Mouse (Mus musculus) lung, postnatal 36 days (tissue): ENCODE data around the gene Sema6c.

Experiments
- DNase-seq: peaks from one replicate; pipeline ENCODE4 v3.0.0; 2022; ENCODE audit warnings: mixed read lengths

Gene Sema6c

DNA sequence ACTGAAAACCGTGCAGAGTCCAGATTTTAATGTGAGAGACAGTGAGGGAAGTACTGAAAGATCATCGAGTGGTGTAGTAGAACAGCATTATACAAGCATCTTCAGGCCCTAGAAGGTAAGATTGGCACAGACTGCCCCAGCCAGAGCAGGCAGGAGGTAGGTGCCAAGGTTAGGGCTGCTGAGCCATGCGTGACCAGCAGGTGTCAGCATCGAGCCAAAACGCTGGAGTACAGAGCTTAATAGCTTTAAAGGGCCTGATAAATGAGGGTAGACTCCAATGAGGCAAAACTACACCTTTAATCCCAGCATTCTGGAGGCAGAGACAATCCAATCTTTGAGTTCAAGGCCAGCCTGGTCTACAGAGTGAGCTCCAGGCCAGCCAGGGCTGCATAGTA lies 17.6 kb upstream of the Sema6c start:
- peak; percentile 94 for DNase-seq

DNA sequence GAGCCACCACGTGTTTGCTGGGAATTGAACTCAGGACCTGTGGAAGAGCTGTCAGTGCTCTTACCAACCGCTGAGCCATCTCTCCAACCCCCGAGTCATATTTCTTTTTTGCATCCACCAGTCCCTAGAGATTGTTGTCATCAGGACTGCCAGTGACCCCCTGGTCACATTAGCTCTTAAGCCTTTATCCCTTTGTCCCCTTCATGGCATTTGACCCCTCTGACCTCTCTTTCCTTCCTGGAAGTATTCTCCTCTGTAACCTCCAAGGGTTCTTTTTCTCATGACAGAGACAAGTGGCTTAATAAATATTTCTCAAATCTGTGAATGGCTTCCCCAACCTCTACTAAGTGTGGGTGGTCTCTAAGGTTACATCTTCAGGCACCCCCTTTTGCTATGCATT lies 12.3 kb upstream of the Sema6c start:
- no peak for DNase-seq

DNA sequence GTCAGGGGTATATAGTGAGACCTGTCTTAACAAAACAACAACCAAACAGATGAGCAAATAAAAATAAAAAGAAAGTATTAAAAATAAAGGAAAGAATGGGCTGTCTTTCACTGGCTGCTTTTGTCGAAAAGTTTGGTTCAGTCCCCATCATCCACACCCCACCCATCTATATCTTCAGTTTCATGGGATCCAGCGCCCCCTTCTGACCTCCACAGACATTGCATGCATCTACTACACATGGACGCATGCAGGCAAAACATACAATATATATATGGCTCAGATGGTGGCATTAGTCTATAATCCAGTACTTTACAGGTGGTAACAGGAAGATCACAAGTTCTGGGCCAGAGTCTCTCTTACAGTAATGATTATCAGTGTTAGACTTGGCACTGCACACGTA lies 6.4 kb upstream of the Sema6c start:
- DNase-seq = peak; percentile 74

DNA sequence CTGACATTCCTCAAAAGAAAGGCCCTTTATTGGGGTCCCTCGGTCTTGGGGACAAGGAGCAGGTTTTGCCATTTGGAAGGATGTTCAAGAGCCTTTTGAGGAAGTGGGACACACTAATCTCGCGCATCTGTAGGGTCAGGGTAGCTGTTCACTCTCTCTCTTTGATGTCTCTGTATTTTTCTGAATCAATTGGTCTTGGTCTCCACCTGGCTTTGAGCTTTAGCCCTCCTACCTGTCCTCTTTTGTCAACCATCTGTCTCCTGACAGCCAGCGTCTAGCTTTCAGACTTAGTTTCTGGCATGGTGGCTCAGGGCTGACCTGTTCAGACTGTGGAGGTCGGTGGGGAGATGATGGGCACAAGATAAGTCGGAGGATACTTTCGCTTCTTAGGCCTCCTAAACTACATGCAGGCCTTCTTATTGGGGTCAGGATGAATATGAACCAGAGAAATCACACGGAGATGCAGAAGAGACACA lies 708 bp upstream of the Sema6c start:
- DNase-seq = no peak

DNA sequence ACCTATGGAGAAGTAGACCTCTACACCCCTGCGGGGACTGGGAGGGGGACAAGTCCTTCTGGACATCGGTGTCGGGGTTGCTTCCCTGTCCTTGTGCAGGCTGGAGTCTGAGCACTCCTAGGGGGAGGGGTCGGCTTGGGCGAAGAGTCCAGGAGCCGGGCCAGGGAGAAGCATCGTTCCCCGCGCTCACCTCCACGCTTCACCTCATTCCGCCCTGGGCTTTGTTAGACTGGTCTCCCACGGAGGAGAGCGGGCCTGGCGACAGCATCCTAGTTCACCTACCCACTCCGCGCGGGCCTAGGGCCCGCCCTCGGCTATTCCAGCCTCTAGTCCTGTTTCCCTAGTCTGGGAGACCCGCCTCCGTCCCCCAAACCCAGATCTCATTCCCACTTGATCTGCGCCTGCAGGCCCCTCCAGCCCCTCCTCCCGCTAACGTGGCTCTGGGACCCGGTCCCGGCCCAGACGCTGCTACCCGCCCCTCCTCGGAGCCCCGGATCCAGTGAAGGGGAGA lies 839 bp downstream of the Sema6c start:
- DNase-seq = no peak

DNA sequence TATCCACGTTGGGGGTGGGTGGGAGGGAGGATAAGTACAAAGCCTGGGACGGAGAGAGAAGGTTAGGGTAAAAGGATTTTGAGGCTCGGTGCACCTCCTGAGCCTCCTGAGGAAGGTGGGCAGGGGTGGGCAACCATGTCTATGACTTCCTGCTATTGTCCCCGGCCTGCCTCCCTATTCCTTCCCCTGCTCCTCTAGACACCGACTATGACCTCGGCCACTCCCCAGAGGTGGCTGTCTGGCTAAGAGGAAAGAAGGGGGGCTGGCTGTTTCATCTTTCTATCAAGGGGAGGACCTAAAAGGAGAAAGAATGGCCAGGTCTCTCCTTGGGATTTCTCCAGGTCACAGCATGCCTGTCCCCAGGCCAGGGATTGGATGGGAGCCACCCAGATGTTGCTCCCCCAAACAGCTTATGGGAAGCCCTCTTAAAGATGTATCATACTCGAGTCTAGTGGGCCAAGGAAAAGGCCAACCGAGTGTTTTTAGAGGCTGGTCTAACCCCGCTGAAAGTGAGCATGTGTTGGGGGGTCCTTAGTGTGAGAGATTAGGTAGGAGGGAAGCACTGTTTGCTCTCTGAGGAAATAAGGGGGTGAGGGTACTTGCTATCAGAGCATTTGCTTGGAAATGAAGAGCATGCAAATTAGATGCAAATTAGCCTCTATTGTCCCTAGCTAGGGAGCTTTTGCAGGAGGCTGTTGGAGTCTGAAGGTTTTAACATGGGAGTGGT lies 1.5 kb downstream of the Sema6c start:
- no peak for DNase-seq

DNA sequence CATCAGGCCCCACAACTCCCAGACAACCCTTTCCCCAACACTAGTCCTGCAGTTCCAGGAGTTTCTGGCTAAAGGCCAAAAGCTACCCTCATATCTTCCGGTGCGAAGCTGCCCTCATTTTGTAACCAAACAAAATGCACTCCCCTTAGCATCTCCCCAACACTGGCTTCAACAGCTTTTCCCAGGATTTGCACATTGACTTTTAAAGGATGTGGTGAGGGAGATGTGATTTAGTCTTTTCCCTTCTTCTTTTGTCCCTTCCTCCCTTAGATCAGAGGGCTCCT lies 2.0 kb downstream of the Sema6c start:
- DNase-seq = no peak

DNA sequence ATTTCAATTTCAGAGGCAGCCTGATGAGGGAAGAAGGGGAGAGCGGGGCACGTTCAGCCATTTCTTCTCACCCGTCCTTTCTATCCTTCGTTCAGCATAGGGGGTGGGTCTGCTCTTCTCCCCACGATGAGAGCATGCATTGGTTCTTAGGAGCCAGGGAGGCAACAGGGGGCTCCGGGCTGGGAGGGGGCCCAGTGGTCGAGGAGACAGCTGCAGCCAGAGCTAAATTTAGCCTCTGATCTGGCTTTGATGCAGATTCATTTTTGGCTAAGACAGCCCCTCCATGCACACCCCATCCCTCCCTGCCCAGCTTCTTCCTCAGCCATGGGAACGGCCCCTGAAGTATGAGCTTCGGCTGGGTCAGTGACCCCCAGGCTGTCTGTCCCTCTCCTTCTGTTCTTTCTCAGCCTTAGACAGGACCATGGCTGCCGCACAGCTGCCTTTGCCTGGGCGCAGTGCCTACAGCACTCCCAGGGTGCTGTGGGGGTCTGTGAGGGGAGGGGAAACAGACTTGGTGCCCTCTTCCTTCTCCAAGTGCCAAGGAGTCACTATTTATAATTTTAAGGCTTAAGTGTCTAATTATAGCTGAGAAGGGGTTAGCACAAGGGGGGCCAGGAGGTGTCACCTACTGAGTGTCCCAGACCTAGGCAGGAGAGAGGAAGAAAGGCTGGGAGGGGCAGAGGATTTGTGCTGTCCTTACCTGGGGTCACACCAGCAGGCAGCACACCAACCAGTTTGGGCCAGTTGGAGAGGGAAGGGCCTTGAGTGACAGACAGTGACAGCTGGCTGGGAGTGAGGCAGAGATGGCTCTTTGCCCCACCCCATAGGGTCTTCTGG lies 3.4 kb downstream of the Sema6c start:
- no peak for DNase-seq

DNA sequence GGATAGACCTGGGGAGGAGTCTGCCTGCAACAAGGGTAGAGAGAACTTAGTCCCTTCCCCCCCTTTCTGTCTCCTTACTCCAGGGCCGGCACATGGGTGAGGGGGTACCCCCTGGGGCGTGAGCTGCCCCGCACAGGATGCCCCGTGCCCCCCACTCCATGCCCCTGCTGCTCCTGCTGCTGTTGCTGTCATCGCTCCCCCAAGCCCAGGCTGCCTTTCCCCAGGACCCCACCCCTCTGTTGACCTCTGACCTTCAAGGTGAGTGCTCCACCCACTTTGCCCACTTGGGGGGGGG lies 3.9 kb downstream of the Sema6c start:
- no peak for DNase-seq

DNA sequence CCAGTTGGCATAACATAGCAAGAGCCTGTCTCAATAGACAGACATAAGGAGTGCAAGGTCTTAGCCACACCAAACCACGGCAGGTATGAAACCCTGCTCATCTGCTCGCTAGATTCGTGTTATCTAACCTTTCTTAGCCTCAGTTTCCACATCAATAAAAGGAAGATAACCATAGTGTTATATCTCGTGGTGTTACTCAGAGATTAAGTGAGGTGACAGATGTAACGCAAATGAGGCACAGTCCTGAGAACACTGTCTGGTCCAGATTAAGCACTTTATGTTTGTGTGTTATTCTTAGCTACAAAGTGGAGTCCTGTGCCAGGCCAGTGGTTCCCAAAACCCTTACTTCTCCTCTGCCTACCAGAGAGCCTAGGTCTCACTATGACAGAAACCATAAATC lies 4.6 kb downstream of the Sema6c start:
- DNase-seq = no peak

DNA sequence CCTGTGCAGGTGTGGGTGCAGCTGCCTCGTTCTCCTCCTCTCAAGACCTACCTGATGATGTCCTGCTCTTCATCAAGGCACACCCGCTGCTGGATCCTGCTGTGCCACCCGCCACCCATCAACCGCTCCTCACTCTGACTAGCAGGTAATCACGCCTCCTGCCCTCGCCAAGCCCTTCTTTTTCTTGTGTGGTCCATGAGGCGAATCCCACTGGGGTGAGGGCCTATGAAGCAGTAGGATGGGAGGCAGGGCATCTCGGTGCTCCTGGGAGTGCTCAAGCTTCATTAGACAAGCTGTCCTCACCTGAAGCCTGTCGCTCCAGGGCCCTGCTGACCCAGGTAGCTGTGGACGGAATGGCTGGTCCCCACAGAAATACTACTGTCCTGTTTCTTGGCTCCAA lies 9.7 kb downstream of the Sema6c start:
- DNase-seq = no peak

DNA sequence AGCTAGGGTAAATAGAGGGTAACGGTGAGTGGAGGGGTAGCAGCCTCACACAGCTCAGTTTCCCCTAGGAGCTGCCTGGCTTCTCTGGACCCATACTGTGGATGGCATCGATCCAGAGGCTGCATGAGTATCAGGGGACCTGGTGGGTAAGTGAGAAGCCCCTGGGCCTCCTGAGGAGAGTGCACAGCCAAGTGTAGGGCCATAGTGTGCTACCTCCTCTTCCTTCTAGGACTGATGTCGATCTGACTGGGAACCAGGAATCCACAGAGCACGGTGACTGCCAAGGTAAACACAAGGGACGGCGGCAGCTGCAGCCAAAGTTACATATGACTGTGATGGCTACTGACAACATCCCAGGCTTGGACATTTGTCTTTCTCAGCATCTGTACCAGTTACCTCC lies 10.8 kb downstream of the Sema6c start:
- DNase-seq = no peak

DNA sequence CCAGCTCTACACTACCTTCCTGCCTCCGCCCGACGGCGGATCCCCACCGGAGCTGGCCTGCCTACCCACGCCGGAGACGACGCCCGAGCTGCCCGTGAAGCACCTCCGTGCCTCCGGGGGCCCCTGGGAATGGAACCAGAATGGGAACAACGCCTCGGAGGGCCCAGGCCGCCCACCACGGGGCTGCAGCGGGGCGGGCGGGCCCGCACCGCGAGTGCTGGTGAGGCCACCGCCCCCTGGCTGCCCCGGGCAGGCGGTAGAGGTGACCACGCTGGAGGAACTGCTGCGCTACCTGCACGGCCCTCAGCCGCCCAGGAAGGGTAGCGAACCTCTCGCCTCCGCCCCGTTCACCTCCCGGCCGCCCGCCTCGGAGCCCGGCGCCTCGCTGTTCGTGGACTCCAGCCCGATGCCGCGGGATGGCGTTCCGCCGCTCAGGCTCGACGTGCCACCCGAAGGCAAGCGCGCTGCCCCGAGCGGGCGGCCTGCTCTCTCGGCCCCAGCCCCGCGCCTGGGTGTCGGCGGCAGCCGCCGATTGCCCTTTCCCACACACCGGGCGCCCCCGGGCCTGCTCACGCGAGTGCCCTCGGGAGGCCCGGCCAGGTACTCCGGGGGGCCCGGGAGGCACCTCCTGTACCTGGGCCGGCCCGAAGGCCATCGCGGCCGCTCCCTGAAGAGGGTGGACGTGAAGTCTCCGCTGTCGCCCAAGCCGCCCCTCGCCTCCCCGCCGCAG lies 12.4 kb downstream of the Sema6c start:
- DNase-seq = no peak

DNA sequence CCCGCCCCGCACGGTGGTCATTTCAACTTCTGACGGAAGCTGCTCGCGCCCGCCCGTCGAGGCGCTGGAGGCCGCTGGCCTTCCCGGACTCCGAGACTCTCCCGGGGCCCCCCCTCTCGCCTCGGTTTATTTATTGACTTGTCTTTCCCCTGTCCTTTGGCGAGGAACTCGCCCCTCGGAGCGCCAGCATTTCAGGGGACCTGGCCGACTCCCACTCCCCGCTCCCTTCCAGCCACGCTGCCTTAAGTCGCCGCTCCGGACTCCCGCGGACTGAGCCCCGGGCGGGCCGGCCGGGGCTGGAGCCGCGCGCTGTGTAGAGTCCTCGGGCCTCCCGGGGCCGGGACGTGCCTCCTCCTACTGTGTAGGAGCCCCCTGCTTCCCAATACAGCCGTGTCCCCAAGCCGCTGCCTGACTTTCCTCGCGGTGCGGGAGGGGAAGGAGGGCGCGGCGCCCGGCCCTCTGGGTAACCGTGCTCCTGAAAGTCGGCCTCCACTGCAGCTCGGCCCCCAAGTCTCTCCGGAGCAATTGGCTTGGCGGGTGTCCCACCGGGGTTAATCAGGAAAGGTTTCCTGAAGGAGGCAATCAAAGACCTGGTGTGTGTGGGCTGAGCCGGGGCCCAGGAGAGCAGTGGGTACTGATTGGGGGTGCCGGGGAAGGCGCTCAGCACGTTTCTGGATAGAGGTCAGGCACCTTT lies 13.1 kb downstream of the Sema6c start:
- no peak for DNase-seq

DNA sequence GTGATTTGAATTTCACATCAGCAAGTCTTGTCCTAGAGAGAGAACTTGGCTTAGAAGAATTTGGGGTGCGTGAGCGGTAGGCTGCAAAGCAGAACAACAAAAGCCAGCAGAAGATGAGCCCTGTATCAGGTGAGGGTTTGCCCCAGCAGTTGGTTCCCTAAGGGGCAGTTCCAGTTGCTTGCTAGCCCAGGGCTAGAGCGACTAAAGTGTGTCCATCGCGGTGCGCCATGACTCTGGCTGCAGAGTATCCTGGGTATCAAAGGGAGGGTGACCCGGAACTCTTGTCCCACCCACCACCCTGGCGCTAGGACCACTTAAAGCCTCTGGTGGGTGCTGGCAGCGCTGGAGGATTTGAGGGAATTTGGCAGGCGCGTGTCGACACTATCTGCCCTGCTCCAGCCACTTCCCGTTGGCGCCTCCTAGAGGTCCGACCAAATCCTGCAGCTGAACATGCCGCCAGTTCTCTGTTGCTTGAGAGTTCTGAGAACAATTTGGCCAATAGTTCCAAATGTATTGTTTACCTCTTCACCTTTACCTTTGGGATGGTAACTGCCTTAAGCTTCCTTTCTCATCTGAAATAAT lies 13.8 kb downstream of the Sema6c start:
- peak; percentile 92 for DNase-seq

DNA sequence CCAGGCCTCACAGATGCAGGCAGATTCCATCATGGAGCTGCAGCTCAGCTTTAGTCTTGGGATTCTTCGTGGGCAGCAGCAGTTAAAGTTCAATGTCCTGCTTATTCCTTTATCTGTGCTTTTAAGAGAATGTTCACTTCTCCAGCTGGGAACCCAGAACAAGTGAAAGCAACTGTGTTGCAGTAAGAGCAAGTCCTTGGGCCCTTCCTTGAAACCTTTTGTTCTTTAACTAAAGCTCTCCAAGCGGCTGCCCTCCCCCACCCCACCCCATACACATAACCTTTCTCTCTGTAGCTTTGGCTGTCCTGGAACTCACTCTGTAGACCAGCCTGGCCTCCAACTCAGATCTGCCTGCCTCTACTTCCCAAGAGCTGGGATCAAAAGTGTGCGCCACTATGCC lies 16.2 kb downstream of the Sema6c start:
- DNase-seq = no peak

DNA sequence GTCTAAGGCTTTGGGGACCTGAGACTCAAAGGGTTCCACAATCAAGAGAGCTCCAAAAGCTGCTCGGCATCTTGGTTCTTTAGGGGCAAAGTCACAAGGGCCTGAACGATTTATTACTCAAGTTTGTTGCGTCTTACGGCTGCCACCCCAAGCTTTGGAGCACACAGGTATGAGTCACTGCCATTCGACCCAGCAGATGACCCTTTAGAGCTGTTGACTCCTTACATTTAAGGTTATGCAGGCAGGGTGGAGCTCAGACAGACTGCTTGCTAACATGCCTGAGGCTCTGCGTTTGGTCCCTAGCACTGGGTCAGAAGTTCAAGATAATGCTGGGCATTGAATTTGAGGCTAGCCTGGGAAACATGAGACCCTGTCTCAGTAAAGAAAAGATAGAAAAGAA lies 17.3 kb downstream of the Sema6c start:
- DNase-seq = no peak

DNA sequence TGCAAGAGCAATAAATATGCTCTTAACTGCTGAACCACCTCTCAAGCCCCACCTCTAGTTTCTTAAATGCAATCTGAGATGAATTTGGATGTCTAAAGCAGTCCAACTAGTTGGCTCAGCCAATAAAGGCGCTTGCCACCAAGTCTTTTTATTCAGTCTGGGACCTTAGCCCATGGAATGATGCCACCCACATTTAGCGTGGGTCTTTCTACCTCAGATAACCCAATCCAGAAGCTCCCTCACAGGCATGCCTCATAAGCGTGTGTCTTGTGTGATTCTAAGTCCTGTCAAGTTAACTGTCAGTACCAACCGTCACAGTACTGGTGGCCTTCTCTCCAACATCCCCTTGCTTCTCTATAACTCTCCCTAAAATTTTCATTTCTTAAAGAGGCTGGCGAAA lies 18.7 kb downstream of the Sema6c start:
- DNase-seq = no peak

DNA sequence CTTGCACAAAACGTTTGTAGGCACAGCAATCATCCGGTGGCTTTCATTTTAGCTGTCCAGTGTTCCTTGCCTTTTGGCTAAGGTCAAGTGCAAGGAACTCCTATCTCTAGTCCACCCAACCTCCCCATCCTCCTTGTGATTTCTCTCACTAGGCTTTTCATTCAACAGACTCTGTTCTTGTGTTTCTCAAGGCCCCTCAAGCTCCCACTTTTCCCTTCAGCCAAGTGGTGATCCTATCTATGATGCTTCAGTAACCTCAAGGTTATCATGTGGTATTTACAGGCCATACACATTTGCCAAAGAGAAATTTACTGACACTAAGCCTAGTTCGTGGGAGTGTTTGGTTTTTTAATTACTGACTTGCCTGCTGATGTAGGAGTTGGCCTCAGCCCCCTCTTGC lies 19.6 kb downstream of the Sema6c start:
- DNase-seq = no peak

DNA sequence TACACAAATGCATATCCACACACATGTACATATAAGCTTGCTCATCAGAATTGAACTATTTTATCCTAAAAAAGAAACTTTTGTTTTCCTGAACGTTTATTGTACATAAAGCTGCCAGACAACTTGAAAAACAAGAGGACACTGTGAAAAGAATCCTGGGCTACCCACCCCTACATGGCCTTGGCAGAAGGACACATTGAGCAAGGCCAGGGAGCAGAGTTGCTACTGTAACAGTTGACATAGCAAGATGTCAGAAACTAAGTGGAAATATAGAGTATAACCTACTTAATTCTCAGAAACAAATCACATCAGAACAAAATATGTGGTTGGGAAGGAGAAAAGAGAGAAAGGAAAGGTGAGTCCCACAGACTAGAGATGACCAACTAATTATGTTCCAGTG lies 21.6 kb downstream of the Sema6c start:
- DNase-seq = no peak

DNA sequence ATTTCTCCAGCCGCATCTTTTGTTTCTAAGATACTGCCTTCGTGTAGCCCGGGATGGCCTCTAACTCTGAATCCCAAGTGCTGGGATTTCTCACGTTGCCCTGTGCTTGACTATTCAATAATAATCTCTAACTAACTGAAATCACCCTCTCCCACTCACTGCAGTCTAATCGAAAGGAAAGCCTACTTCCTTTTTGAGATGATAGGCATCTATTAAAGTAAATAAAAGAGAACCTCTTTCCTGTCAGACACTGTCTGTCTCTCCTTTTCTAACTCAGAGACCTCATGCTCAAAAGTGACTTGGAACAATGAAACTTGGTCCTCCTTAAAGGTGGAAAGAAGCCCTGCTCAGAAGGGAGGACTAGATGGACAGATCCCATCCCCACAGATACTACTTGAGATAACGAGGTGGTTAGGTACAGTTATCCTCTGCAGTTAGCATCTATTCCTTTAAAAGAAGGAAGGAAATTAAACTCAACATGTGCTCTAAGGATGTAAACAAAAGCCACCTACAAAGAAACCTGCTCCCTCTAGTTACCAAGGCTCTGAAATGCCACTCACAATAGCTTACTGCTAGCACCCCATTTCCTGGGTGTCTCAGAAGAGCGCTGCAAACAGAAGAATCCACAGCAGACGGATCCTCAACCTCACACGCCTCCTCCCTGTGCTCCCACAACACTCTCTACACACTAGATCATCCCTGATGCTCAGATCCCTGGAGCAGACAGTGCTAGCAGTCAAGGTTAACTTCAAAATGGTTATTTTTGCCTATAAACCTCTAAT lies 24.7 kb downstream of the Sema6c start:
- DNase-seq = no peak

DNA sequence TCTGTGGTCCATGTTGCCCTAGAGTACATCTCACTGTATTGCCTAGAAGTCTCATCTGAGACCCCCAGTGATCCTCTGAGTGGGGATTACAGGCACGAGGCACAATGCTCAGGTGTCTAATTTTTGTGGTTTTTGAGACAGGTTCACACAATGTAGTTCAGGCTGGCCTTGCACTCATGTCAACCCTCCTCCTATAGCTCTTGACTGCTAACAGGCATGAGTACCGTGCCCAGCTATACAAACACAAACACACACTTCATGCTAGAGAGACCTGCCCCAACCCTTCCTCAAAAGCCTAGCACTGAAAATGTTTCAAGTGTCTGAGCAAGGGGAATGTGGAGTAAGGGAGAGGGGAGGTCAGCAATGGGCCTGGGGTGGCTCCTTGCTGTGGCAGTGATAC lies 25.8 kb downstream of the Sema6c start:
- no peak for DNase-seq
